Mouse (Mus musculus): ENCODE data around the gene Slc35b1.
"Not testable (repeated sequence)": the region's sequence is repeated elsewhere in the genome, so short reads cannot be mapped to it uniquely, and the experiment has no call there.

The Slc35b1 gene

DNA sequence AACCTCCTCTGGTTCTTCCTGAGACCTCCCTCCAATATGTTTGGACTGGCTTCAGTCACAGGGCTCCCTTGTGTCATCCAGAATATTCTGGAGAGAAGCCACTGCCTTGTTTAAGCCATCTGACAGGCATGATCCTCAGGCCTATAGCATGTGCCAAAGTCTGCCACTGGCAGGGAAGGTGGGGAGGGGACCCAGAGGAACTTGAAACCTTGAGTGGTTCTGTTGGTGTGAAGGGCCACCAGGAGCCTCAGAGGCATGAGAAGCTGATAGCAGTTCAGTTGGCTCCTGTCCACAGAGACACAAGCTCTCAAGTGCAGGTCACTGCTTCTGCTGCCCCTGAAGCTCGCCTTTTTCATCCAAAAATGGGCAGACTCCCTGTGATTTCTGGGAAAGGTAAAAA, 12.1 kb downstream of the Slc35b1 start:
- no peak for DNase-seq (ENCODE audit: low spot score)

DNA sequence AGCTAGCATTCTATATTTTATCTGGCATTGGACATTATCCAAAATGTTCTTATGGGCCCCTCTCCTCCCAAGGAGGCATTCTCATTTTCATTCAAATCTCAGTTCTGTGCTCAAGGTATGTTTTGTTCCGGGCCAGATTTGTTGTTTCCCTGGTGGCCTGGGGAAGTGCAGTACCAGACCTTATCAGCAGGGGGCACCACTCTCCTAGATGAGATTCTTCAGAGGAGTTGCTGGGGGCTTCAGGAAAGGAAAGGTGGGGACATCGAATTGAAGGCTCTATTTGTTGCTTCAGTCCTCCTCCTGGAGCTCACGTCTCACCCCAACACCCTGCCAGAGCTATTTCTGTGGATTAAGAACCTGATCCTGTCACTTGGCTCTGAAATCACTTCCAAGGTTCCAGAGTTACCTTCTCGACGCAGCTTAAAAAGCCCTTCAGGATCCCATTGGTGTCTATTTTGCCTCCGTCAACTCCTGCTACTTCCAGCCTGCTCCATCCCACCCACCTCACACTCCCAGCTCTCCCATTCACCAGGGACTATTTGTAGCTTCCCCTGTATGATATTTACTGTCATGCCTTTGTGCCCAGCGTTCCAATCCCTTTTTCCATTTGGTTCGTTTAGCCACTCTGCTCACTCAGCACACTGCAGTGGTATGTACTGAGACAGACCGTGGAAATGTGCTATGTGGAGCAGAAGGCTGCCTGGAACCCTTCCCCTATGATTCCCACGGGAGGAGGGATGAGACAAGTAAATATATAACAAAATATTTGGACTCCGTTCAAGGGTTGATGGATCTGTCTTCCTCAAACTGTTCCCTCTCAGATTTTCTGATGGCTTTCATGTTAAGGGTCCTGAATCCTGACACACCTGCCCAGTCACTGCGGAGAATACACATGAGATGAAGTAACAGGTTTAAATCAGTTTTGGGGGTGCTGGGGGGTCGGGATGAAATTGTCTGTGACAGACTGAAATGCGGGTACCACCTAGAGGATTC, 13.6 kb downstream of the Slc35b1 start:
- no peak for DNase-seq (ENCODE audit: low spot score)

DNA sequence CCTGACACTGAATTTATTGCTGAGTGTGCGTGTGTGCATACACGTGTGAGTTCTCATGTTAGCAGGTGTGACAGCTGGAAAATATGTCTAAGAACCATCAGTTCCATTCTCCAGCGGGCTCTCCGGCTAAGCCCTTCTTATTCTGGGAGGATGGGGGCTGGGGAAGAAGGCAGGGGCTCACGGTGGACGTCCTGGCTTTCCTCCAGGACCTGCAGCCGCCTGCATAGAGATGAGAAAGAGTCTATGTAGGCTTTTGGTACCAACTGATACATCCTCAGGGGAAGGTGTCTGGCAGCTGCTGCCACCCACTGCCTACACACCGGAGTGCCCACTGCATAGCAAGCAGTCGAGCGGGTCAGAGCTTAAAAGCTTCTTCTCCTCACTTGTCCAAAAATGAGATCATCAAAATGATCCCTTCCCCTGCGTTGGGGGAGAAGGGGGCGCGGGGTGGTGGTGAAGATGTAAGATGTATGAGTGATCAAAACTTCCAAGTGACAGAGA, 15.1 kb downstream of the Slc35b1 start:
- DNase-seq (ENCODE audit: low spot score), result no peak

DNA sequence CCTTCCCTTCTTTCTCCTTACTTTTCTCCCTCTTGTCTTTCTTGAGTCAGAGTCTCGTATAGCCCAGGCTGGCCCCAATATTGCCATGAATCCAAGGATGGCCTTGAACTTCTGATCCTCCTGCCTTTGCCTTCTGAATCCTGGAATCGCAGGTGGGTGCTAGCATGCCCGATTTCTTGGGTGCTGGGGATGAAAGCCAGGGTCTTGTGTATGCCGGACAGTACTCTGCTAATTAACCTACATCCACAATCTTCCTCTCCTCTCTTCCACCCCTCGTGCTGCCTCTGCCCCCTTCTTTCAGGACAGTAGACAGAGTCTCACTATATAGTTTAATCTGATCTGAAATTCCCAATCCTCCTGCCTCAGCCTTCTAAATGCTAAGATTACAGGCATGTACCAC, 17.1 kb downstream of the Slc35b1 start:
- no peak for DNase-seq (ENCODE audit: low spot score)

DNA sequence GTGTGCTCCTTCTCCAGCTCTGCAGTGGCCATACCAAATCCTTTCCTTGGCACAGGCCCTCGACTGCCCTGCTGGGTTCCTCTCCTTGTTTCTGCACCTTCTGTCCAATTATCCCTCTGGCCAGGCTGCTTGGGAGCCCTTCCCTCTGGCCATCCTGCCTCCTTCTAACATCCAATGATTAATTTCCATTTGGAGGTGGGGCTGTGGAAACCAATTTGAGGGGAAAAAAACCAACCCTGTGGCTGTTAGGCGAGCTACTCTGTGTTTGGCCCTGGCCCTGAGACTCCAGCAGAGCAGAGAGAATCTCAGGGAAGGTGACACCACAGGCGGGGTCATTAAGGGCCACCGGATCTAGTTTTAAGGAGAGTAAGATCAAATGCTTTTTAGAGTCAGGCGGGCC, 17.7 kb downstream of the Slc35b1 start:
- no peak for DNase-seq (ENCODE audit: low spot score)

DNA sequence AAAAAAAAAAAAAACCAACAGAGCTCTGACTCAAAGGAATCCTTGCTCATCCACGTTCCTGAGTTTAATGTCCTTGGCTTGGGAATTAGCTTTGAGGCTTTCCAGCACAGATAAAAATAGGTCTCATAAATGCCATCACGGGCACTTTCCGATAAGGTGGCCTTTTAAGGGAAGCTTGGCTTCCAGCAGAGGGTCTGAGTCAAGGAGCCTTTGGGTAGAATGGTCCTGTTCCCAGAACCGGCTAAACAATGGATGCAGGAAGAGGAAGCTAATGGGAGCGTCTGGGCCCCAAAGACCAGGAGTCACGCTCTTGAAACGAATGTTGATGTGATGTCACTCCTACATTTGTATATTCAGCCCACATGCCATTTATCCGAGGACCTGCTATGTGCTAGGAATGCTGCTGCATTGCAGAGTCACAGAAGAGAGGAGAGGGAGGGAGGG, 18.2 kb downstream of the Slc35b1 start:
- no peak for DNase-seq (ENCODE audit: low spot score)

DNA sequence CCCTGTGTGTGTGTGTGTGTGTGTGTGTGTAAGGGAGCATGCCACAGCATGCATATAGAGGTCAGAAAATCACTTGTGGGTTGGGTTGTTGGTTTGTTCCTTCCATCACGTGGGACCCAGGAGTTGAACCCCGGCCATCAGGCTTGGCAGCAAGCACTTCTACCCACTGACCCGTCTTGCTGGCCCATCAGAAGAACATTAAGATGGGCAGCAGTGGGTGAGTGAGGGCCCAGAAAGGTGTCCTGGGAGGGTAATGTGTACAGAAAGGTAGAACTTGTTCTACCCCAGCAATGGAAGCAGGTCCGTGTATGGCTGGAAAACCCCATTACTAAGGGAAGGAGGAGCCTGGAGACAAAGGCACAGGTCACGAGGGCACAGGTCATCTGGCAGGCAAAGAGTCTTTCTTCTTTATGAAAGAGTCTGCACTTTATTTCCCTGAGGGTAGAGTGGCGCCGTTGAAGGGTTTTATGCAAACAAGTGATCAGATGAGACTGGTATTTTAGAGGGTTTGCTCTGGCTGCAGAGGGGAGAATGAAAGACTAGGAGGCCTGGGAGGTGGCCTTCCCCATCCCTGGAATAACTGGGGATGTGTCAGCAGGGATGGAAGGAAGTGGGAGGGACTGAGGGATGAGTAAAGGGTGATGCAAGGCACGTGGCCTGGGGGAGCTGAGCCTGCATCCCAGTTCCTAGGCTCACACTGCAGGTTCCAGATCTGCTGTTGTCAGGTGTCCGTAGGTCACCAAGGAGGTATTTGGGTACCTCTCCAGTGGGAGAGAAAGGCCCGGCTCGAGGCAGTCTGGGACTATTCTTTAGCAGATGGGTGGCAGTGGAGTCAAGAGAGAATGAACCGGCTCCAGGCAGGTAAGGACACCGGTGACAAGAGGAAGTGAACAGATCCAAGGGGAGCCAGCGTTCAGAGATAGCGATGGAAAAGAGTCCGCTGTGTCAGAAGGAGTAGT, 19.2 kb downstream of the Slc35b1 start:
- DNase-seq (ENCODE audit: low spot score), result no peak

DNA sequence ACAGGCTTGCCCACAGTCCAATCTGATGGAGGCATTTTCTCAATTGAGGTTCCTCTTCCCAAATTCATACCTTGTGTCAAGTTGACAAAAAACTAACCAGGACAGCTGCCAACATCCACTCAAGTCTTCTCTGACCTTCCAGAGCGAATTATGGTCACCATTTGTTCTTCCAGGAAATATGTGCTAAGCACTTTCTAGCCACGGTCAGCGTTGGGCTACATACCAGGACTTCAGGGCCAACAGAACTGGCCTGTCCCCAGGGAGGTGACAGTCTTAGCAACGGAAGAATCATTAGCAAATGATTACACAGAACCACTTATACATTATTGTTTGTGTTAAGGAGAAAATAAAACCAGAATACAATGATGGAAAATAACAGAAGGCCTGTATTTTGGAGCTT, 21.3 kb downstream of the Slc35b1 start:
- DNase-seq (ENCODE audit: low spot score), result no peak

DNA sequence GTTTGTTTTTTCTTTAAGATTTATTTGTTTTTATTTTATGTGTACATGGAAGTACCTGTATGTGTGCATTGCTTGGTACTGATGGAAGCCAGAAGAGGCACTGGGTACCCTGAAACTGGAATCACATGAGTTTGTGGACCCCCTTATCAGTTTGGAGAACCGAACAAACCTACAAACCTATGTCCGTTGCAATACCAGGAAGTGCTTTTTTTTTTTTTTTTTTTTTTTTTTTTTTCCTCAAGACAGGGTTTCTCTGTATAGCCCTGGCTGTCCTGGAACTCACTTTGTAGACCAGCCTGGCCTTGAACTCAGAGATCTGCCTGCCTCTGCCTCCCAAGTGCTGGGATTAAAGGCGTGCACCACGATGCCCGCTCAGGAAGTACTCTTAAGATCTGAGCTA, 21.9 kb downstream of the Slc35b1 start:
- not testable (repeated sequence) for DNase-seq (ENCODE audit: low spot score)

DNA sequence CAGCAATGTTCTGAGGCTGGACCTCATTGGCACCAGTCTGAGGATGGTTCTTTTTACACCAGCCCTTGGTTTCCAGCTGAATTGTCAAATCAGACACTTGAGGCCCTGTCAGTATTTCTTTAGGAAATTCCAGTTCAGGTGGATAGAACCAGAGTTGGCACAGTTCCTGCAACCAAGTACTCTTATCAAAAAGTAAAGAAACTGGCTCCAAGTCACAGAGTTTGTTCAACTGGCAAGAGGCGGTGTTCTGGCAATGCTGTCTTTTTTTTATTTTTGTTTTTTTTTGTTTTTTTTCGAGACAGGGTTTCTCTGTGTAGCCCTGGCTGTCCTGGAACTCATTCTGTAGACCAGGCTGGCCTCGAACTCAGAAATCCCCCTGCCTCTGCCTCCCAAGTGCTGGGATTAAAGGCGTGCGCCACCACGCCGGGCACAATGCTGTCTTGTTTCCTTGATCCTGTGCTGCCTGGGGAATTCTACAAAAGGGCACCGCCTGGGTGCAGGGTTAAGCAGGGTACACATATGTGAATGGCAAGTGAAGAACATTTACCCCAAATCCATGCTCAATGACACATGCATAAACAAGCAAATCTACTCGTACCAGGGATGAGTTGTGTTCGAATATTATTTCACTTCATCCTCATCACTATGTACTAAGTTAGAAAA, 25.1 kb downstream of the Slc35b1 start:
- no peak for DNase-seq (ENCODE audit: low spot score)

DNA sequence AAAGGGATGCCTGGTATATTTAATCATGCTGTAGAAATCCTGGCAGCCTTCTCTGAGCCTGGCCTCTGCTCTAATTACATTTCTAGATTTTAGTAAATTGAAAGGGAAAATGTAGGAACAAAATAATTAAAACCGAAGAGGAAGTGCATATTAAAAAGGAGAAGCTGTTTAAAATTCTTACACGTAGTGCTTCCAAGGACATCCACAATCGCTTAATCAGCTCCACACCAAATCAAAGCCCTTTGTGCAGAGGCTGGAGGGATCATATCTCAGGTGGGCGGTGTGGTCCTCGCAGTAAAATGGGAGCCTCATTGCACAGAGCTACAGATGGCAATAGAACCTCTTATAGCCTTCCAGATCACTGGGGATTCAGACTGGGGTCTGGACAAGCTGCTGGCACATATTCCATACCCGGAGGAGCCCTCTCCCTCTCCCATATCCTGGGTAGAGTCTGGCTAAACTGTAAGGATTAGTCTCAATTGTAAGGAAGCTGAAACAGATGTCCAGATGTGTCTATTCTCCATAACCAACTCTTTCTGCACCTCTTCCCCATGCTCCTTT, 27.0 kb downstream of the Slc35b1 start:
- no peak for DNase-seq (ENCODE audit: low spot score)

DNA sequence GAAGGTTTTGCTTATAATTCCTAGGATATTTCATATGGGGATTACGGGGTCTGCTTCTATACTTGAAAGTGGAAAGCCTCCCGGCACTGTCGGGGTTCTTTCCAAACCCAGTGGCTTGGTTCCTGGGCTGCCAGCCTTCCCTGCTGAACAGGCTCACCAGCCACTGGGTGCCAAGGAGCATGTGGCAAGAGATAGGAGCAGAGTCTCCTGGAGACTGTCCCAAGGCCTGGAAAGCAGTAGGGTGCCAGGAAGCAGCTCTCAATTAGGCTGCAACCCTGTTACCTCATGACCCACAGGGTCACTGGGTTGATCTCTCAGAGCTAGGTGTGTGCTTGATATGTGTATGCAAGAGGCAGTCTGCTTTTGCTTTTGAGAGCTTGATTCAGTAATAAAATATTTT, 28.1 kb downstream of the Slc35b1 start:
- DNase-seq (ENCODE audit: low spot score), result no peak

DNA sequence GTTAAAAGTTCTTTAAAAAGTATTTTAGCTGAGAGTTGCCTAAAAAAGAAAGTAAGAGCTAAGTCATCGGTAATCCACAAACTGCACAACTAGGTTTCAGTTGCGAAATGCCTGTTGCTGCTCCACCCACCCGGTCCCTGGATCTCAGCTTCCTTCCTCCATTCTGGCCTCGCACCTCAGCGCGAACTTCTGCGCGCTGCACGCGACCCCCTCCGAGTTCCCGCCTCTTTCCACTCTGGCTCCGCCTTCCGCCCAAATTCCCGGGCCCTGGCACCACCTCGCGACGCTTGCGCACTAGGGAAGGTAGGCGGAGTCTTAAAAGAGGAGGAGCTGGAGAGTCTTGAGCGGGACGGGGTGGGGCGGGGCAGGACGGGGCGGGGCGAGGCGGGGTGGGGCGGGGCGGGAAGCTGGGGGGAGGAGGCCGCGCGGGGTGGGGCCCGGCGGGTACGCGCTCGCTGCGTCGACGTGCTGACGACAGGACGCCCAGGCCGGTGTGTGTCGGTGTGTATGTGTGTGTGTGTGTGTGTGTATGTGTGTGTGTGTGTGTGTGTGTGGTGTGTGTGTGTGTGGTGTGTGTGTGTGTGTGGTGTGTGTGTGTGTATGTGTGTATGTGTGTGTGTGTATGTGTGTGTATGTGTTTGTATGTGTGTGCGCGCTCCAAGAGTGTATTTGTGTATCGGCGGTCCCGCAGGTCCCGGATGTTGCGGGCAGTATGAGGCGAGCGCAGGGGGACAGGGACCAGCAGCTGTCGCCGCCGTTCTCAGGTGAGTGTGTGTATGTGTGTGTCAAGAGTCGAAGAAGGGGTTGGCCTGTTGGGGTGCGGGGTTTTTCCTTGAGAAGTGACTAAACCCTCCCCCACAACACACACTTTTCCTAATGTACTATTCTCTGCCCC, 29.4 kb downstream of the Slc35b1 start, which contains the start of gene Spop:
Gene Spop (plus strand): TSS at position 440 of the 895 bp plus-strand sequence.
- peak; percentile 83 for DNase-seq (ENCODE audit: low spot score)

DNA sequence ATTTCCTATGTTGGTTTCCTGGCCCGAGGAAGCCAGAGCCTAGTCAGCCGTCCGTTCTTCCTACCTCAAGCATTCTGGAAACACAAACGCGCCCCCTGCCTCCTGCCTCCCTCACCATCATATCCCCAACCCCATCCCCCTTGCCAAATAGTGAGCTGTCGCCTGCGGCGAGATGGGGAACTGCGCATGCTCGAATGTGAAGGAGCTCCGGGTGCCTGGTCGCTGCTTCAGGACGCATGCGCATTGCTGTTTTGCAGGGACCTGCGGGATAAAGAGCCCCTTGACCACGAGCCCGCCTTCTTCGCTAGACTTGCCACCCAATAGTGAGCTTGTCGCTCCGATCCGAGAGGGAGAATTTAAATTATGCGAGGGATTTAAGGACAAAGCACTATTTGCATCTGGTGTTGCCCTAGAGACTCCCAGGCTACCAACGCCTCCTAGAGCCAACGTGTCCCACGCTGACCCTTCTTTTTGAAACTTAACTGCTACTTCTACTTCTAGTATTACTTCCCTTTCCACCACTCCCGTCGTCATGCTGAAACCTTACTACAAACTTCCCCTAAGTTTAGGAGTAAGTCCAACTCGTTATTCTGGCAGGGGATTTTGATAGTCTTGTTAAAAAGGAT, 30.2 kb downstream of the Slc35b1 start:
- DNase-seq (ENCODE audit: low spot score), result peak; percentile 84

DNA sequence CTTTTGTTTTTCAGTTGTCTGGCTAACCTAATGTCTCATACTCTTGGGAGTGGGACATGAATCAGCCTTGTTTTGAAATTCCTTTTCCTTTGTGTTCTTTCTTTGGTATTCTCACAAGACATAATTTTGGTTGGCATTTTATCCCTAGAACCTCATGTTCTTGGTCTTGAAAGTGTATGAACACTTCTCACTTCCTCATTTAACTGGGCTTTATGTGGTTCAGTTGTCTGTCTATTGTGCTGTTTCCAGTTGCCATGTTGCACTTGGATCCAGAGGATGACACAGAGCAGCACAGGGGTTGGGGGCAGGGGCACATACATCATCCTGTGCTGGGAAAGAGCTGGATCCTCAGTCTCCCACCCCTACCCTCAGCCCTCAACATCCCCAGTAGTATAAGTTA, 31.4 kb downstream of the Slc35b1 start:
- no peak for DNase-seq (ENCODE audit: low spot score)

DNA sequence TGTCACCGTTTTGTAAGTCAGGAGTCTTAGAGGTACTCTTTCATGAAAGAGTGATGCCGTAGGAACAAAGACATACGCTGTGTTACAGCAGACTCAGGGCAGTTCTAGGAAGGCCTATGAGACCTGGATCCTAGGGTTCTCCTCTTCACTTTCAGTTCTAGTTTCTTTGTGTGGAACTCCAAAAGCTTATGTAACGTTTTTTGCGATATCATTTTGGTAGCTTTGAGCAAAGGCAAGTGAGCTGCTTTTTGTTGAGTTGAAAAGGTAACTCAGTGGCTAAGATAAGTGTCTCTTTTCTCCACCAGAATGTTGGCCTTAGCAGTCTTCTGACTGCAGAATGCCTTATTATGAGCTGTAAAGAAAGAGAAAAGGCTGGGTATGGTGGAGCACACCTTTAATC, 32.8 kb downstream of the Slc35b1 start:
- DNase-seq (ENCODE audit: low spot score), result no peak

DNA sequence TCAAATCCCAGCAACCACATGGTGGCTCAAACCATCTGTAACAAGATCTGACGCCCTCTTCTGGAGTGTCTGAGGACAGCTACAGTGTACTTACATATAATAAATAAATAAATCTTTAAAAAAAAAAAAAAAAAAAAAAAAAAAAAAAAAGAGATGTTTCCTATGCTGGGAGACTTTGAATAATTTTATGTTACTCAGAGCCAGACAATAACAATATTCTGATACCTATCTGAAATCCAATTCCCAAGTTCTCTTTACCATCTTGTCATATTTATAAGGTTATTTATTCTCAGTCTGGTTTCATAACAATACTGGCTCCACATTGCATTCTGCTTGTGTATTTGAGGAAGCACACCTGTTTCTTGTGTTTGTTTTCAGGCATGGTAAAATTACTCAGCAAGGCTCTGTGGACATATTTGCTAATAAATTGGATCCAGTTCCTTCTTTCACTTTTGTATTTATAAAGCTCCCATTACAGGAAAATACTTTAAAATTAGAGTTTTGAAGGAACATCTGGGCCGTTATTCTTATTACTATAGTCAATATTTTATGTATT, 36.5 kb downstream of the Slc35b1 start:
- no peak for DNase-seq (ENCODE audit: low spot score)

DNA sequence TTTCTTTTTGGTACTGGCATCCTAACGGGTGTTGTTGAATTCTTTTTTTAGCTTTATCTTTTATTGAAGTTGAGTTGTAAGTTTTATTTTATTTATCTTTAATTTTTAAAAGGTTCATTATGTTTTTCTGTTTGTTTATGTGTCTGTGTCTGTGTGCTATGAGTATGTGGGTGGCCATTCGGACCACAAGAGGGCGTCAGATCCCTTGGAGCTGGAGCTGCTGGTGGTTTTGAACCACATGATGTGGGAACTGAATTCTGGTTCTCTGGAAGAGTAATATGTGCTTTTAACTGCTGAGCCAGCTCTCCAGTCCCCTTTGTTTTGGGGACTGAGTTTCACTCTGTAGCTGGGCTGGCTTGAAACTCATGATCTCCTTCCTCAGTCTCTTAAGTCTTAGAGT, 39.0 kb downstream of the Slc35b1 start:
- no peak for DNase-seq (ENCODE audit: low spot score)

DNA sequence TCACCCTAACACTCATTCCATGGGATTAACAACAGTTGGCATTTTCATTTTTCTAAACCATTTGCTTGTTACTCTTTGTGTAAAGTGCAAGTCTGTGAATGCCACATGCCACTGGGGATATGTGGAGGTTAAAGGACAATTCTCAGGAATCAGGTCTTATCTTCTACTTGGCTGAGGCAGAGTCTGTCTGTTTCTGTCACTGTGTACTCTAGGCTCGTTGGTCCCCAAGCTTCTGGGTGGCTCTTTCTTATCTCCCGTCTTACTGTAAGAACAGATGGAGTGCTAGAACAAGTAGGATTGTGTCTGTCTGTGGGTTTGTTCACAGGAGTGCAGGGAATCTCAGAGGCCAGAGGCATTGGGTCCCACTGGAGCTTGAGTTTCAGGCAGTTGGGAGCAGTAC, 46.9 kb downstream of the Slc35b1 start:
- DNase-seq (ENCODE audit: low spot score), result no peak

DNA sequence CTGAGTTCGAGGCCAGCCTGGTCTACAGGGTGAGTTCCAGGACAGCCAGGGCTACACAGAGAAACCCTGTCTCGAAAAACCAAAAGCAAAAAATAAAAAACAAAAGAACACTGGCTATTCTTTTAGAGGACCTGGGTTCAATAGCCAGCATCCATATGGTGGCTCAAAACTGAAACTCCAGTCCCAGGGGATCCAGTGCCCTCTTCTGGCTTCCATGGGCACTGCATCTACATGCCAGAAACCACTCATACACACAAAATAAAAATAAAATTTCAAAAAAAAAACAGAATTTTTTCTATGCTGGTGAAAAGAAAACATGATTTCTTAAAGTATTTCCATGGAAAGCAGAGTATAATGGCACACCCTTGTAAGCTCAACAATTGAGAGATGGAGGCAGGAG, 47.7 kb downstream of the Slc35b1 start:
- no peak for DNase-seq (ENCODE audit: low spot score)

Data from urinary bladder, postnatal 10 days (tissue).